Mouse (Mus musculus): ENCODE measurements around the gene Tceanc2. TPM values are rescaled to one million over a fixed set of nuclear protein-coding genes. Genes with fewer than 3 reads are reported as not detected.

The Tceanc2 gene
- total and polyA plus RNA-seq, 2 experiments from 2014 or later, result 1.6 to 13.0 TPM

DNA sequence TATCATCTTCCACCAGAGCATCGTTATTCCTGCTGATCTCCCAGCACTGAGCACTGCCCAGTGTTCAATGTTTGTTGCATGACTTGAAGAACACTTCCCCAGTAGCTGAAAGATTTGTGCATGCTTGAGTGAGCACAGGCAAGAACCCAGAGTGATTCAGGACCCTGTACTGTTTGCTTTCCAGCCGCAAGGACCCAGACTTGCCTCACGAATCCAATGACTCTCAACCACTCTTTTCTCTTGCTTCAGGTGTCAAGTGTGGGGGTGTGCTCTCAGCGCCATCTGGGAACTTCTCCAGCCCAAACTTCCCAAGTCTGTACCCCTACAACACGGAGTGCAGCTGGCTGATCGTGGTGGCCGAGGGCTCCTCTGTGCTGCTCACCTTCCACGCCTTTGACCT is 76.7 kb downstream of the Tceanc2 start:
- ATAC-seq (ENCODE audit: insufficient read depth, low read depth) (no peak), DNase-seq (ENCODE audit: low spot score) (no peak)
- Histone ChIP-seq H3K4me1 (ENCODE audit: control insufficient read depth, insufficient read depth) (no peaks in the 10 kb centered on the region), H3K27ac (ENCODE audit: low read depth) (no peak overlapping the region), H3K9ac (replicated peaks; ENCODE audit: low read depth, low read length) (no peak overlapping the region), H3K36me3 (replicated peaks; ENCODE audit: control insufficient read depth, insufficient read depth, low read length) (no peaks in the 10 kb centered on the region), H3K9me3 (replicated peaks; ENCODE audit: control insufficient read depth, low read length) (no peaks in the 10 kb centered on the region), H3K4me3 (ENCODE audit: low read depth, low read length) (no peak overlapping the region), H3K27me3 (ENCODE audit: control insufficient read depth, insufficient read depth, low read length) (peaks cover 4% of the 10 kb centered on the region; the same call in 1 of the 2 replicates), H3K4me2 (ENCODE audit: low read depth, low read length) (no peak overlapping the region)
- no peak for TF ChIP-seq CTCF (IDR thresholded peaks at IDR 0.05; ENCODE audit: low read depth)
- TF ChIP-seq EP300 (IDR thresholded peaks at IDR 0.05; ENCODE audit: low read depth), result no peak
- WGBS, result 76% methylated on average over 8 of the region's 8 CpGs

DNA sequence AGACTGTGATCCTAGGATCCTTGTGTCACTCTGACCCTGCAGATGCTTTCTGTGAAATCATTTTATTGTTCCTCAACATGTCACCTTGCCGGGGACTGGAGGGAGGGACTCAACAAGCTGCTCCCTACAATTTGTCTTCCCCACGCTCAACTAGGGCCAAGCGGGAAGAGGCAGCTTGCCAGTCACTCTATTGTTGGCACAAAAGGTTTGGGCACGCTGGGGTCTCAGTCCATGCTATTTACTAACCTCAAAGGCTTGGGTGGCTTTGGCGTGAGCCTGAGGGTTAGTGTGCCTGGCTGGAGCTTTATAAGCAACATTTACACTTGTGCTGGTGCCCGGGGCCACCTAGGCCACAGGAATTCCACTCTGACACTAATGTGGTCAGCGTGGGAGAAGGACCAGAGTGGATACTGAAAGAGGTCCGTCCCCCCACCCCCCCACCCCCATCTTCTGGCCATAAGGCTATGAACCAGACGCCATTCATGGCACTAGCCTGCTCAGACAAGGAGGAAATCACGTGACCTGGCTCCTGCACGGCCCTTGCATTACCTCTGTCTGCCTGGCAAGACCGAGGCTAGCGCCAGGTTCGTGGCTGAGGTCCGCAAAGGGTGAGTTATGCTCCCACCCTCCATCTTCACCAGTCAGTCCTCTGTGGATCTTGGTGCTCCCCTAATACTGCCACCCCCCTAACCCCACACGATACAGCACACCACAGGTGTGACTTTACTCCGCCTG is 80.0 kb downstream of the Tceanc2 start:
- H3K36me3 ChIP-seq (replicated peaks; ENCODE audit: control insufficient read depth, insufficient read depth, low read length), result no peaks in the 10 kb centered on the region
- no peak for TF ChIP-seq CTCF (IDR thresholded peaks at IDR 0.05; ENCODE audit: low read depth)
- TF ChIP-seq EP300 (IDR thresholded peaks at IDR 0.05; ENCODE audit: low read depth), result no peak
- H3K9me3 ChIP-seq (replicated peaks; ENCODE audit: control insufficient read depth, low read length), result no peaks in the 10 kb centered on the region
- no peak overlapping the region for H3K27ac ChIP-seq (ENCODE audit: low read depth)
- DNase-seq (ENCODE audit: low spot score) (no peak), ATAC-seq (ENCODE audit: insufficient read depth, low read depth) (no peak)
- peaks cover 4% of the 10 kb centered on the region; the same call in 1 of the 2 replicates for H3K27me3 ChIP-seq (ENCODE audit: control insufficient read depth, insufficient read depth, low read length)
- no peak overlapping the region for H3K9ac ChIP-seq (replicated peaks; ENCODE audit: low read depth, low read length)
- H3K4me2 ChIP-seq (ENCODE audit: low read depth, low read length), result no peak overlapping the region
- no peak overlapping the region for H3K4me3 ChIP-seq (ENCODE audit: low read depth, low read length)
- 77% methylated on average over 17 of the region's 17 CpGs for WGBS
- H3K4me1 ChIP-seq (ENCODE audit: control insufficient read depth, insufficient read depth), result no peaks in the 10 kb centered on the region

DNA sequence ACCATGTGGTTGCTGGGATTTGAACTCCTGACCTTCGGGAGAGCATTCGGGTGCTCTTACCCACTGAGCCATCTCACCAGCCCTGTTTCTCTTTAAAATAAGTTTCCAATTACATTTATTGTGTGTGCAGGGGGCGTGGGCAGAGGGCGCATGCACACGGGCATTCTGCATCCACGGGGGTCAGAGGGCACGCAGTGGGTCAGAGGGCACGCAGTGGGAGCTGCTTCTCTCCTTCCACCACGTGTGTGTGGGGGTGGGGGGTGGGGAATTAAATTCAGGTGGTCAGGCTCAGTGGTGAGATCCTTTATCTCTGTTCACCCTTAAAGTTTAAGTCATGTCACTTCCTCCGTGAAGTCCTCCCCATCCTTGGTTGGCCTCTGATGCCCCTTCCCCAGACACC is 80.5 kb downstream of the Tceanc2 start:
- DNase-seq (ENCODE audit: low spot score), result no peak
- no peak overlapping the region for H3K9ac ChIP-seq (replicated peaks; ENCODE audit: low read depth, low read length)
- H3K4me3 ChIP-seq (ENCODE audit: low read depth, low read length), result no peak overlapping the region
- WGBS, result 84% methylated on average over 10 of the region's 10 CpGs
- H3K36me3 ChIP-seq (replicated peaks; ENCODE audit: control insufficient read depth, insufficient read depth, low read length), result no peaks in the 10 kb centered on the region
- H3K27ac ChIP-seq (ENCODE audit: low read depth), result no peak overlapping the region
- no peak overlapping the region for H3K4me2 ChIP-seq (ENCODE audit: low read depth, low read length)
- no peak for ATAC-seq (ENCODE audit: insufficient read depth, low read depth)
- H3K4me1 ChIP-seq (ENCODE audit: control insufficient read depth, insufficient read depth), result no peaks in the 10 kb centered on the region
- TF ChIP-seq CTCF (IDR thresholded peaks at IDR 0.05; ENCODE audit: low read depth) (no peak), EP300 (IDR thresholded peaks at IDR 0.05; ENCODE audit: low read depth) (no peak)
- H3K27me3 ChIP-seq (ENCODE audit: control insufficient read depth, insufficient read depth, low read length), result peaks cover 4% of the 10 kb centered on the region; the same call in 1 of the 2 replicates
- no peaks in the 10 kb centered on the region for H3K9me3 ChIP-seq (replicated peaks; ENCODE audit: control insufficient read depth, low read length)

DNA sequence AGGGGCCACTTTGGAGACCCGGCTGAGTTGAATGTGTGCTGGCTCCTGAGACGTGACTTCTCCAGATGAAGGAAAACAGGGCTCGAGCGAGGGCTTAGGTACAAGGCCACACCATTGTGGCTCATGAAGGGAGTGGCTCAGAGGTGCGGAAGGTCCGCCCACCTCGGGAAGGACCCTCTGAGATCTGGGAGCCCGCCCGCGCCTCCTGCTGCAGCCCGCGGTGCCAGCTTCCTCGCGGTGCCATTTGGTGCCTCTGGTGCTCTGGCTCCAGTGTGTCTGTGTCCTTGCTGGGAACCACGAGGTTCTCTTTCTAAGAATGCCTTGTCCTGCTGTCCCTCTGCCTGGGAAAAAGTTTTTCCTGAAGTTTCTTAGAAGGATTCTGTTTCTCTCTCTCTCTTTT is 81.0 kb downstream of the Tceanc2 start:
- no peaks in the 10 kb centered on the region for H3K4me1 ChIP-seq (ENCODE audit: control insufficient read depth, insufficient read depth)
- no peaks in the 10 kb centered on the region for H3K36me3 ChIP-seq (replicated peaks; ENCODE audit: control insufficient read depth, insufficient read depth, low read length)
- no peaks in the 10 kb centered on the region for H3K9me3 ChIP-seq (replicated peaks; ENCODE audit: control insufficient read depth, low read length)
- H3K4me3 ChIP-seq (ENCODE audit: low read depth, low read length), result no peak overlapping the region
- TF ChIP-seq CTCF (IDR thresholded peaks at IDR 0.05; ENCODE audit: low read depth) (no peak), EP300 (IDR thresholded peaks at IDR 0.05; ENCODE audit: low read depth) (no peak)
- ATAC-seq (ENCODE audit: insufficient read depth, low read depth) (no peak), DNase-seq (ENCODE audit: low spot score) (no peak)
- H3K9ac ChIP-seq (replicated peaks; ENCODE audit: low read depth, low read length), result no peak overlapping the region
- no peak overlapping the region for H3K4me2 ChIP-seq (ENCODE audit: low read depth, low read length)
- H3K27me3 ChIP-seq (ENCODE audit: control insufficient read depth, insufficient read depth, low read length), result peaks cover 4% of the 10 kb centered on the region; the same call in 1 of the 2 replicates
- WGBS, result 44% methylated on average over 15 of the region's 15 CpGs
- H3K27ac ChIP-seq (ENCODE audit: low read depth), result no peak overlapping the region

DNA sequence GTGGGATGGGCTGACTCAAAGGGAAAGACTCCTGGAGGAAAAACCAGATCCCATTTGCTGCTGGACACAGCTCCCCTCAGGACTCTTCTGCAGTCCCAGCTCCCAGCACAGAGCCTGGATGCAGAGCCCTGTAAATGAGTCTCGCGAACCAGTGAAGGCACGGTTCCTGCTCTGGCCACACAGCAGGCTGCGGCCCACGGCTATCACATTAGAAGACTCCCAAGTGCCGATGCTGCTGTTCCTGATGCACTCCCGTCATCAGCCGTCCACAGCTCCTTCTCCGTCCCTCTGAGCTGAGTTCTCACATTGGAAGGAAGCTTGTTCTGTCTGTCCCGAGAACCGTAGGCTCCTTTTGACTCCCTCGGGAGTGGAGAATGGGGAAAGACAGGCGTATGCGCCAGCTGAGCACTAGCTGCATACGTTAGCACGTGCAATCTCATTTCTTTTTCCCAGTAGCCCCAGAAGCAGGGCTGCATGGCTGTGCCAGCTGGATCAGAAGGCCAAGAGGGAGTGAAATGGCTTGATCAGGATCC is 82.0 kb downstream of the Tceanc2 start, which contains the start of gene Cdcp2:
TSS of gene Cdcp2 (plus strand) at position 51 of the 533 bp plus-strand sequence.
- no peak for ATAC-seq (ENCODE audit: insufficient read depth, low read depth)
- Histone ChIP-seq H3K4me2 (ENCODE audit: low read depth, low read length) (no peak within 1 kb of the TSS), H3K4me1 (ENCODE audit: control insufficient read depth, insufficient read depth) (no peaks in the 10 kb centered on the region), H3K36me3 (replicated peaks; ENCODE audit: control insufficient read depth, insufficient read depth, low read length) (no peaks in the 10 kb centered on the region), H3K27me3 (ENCODE audit: control insufficient read depth, insufficient read depth, low read length) (peaks cover 4% of the 10 kb centered on the region; the same call in 1 of the 2 replicates), H3K27ac (ENCODE audit: low read depth) (no peak within 1 kb of the TSS), H3K4me3 (ENCODE audit: low read depth, low read length) (no peak within 1 kb of the TSS), H3K9me3 (replicated peaks; ENCODE audit: control insufficient read depth, low read length) (no peaks in the 10 kb centered on the region), H3K9ac (replicated peaks; ENCODE audit: low read depth, low read length) (no peak within 1 kb of the TSS)
- no peak for DNase-seq (ENCODE audit: low spot score)
- TF ChIP-seq EP300 (IDR thresholded peaks at IDR 0.05; ENCODE audit: low read depth) (no peak), CTCF (IDR thresholded peaks at IDR 0.05; ENCODE audit: low read depth) (no peak)
- 59% methylated on average over 16 of the region's 16 CpGs for WGBS

Measured in heart, postnatal 0 days (tissue).